Mouse (Mus musculus) heart, embryonic 12.5 days (tissue): ENCODE data around the gene Hoxa5. TPM values are rescaled to one million over a fixed set of nuclear protein-coding genes. Genes with fewer than 3 reads are reported as not detected.

ENCODE experiments used
- ATAC-seq: fragments of 200-750 bp; cut with Nextera tagmentation; 2 replicates; pipeline ENCODE4 v1.8.0; 2017; ENCODE audit warnings: moderate TSS enrichment, moderate library complexity; ENCODE audit not compliant: insufficient number of reproducible peaks, low FRiP score
- H3K27ac ChIP-seq: fragments of 300-500 bp; sonication (generic); 2 replicates; pipeline ENCODE4 v1.5.1; 2016; ENCODE audit warnings: mild to moderate bottlenecking, moderate library complexity; ENCODE audit not compliant: poor library complexity, severe bottlenecking
- H3K27me3 ChIP-seq: fragments of 300-500 bp; sonication (generic); replicated peaks from 2 replicates; pipeline ENCODE4 v1.6.1; 2016; ENCODE audit warnings: mild to moderate bottlenecking, moderate library complexity
- H3K36me3 ChIP-seq: fragments of 300-500 bp; sonication (generic); 2 replicates; pipeline ENCODE4 v1.6.1; 2016; ENCODE audit warnings: mild to moderate bottlenecking, moderate library complexity
- H3K4me1 ChIP-seq: fragments of 300-500 bp; sonication (generic); replicated peaks from 2 replicates; pipeline ENCODE4 v1.6.1; 2016; ENCODE audit warnings: mild to moderate bottlenecking
- H3K4me2 ChIP-seq: fragments of 300-500 bp; sonication (generic); 2 replicates; pipeline ENCODE4 v1.6.1; 2016; ENCODE audit warnings: mild to moderate bottlenecking, moderate library complexity
- H3K4me3 ChIP-seq: fragments of 300-500 bp; sonication (generic); 2 replicates; pipeline ENCODE4 v1.5.1; 2016; ENCODE audit warnings: mild to moderate bottlenecking
- H3K9ac ChIP-seq: fragments of 300-500 bp; sonication (generic); 2 replicates; pipeline ENCODE4 v1.6.1; 2016; ENCODE audit warnings: mild to moderate bottlenecking, moderate library complexity
- H3K9me3 ChIP-seq: fragments of 300-500 bp; sonication (generic); replicated peaks from 2 replicates; pipeline ENCODE4 v1.6.1; 2016; ENCODE audit warnings: mild to moderate bottlenecking, moderate library complexity
- WGBS: fragments of 180-500 bp; shearing (Covaris S2); methylation state at CpG from one replicate; pipeline ENCODE4 v1.1.7; 2016; 5-methylcytosine and 5-hydroxymethylcytosine counted together
- polyA plus RNA-seq: library from polyadenylated mRNA; unstranded; fragments of >200 nt; fragmentation: Nextera tagmentation; extraction: Ambion mirVana; gene quantifications from 2 replicates; pipeline ENCODE4 v1.2.1, GENCODE M21; 2016

Hoxa5 gene
- polyA plus RNA-seq, 1 experiment from 2014 or later, result 0.96 TPM

- 0 out of 2 replicates have a peak, but pooled peaks cover 8% of the 10 kb centered on the region for H3K4me1 ChIP-seq
- no peaks in the 10 kb centered on the region for H3K36me3 ChIP-seq
- 4% methylated on average over 3 of the region's 3 CpGs for WGBS
- H3K9ac ChIP-seq, result no peak overlapping the region
- no peaks in the 10 kb centered on the region for H3K9me3 ChIP-seq
- no peak overlapping the region for H3K4me2 ChIP-seq
- no peak for ATAC-seq
- peaks cover 96% of the 10 kb centered on the region for H3K27me3 ChIP-seq
- no peak overlapping the region for H3K4me3 ChIP-seq
- H3K27ac ChIP-seq, result no peak overlapping the region
Observed at GRCm38 (mm10) chr6:52246916-52247315, 42.5 kb upstream of the Hoxa5 start.

- H3K4me3 ChIP-seq, result no peak overlapping the region
Observed at GRCm38 (mm10) chr6:52246403-52246803, 42.0 kb upstream of the Hoxa5 start.

GRCm38 (mm10) chr6:52245757-52246142 is 41.4 kb upstream of the Hoxa5 start, which contains the start of gene Hoxa11:
Gene Hoxa11 (minus strand): TSS chr6:52245810.
- ATAC-seq, result no peak
- Histone ChIP-seq H3K4me3 (peak within 1 kb of the TSS; percentile 16), H3K4me1 (0 out of 2 replicates have a peak, but pooled peaks cover 8% of the 10 kb centered on the region), H3K27ac (no peak within 1 kb of the TSS), H3K4me2 (peak within 1 kb of the TSS; percentile 42), H3K9me3 (no peaks in the 10 kb centered on the region), H3K9ac (no peak within 1 kb of the TSS), H3K36me3 (no peaks in the 10 kb centered on the region), H3K27me3 (peaks cover 96% of the 10 kb centered on the region)
- under 1% methylated on average over 20 of the region's 20 CpGs for WGBS

More at GRCm38 (mm10) chr6:52246403-52246803, 42.0 kb upstream of the Hoxa5 start:
- H3K27ac ChIP-seq, result no peak overlapping the region
- 0 out of 2 replicates have a peak, but pooled peaks cover 8% of the 10 kb centered on the region for H3K4me1 ChIP-seq
- peaks cover 96% of the 10 kb centered on the region for H3K27me3 ChIP-seq
- no peak for ATAC-seq
- no peaks in the 10 kb centered on the region for H3K36me3 ChIP-seq
- no peak overlapping the region for H3K9ac ChIP-seq
- H3K9me3 ChIP-seq, result no peaks in the 10 kb centered on the region
- H3K4me2 ChIP-seq, result no peak overlapping the region
- WGBS, result under 1% methylated on average over 26 of the region's 26 CpGs

GRCm38 (mm10) chr6:52245040-52245756 is 40.8 kb upstream of the Hoxa5 start:
- Histone ChIP-seq H3K9me3 (no peaks in the 10 kb centered on the region), H3K4me1 (0 out of 2 replicates have a peak, but pooled peaks cover 8% of the 10 kb centered on the region), H3K4me3 (peak overlapping the region; percentile 16), H3K4me2 (peak overlapping the region; percentile 42), H3K36me3 (no peaks in the 10 kb centered on the region), H3K27me3 (peaks cover 95% of the 10 kb centered on the region), H3K27ac (no peak overlapping the region), H3K9ac (no peak overlapping the region)
- no peak for ATAC-seq
- WGBS, result under 1% methylated on average over 66 of the region's 71 CpGs

- H3K27ac ChIP-seq, result no peak overlapping the region
- peak overlapping the region; percentile 16 for H3K4me3 ChIP-seq
- WGBS, result 1% methylated on average over 23 of the region's 23 CpGs
- 0 out of 2 replicates have a peak, but pooled peaks cover 8% of the 10 kb centered on the region for H3K4me1 ChIP-seq
- H3K27me3 ChIP-seq, result peaks cover 95% of the 10 kb centered on the region
- peak overlapping the region; percentile 42 for H3K4me2 ChIP-seq
- no peak overlapping the region for H3K9ac ChIP-seq
- no peaks in the 10 kb centered on the region for H3K36me3 ChIP-seq
- H3K9me3 ChIP-seq, result no peaks in the 10 kb centered on the region
- ATAC-seq, result no peak
Observed at GRCm38 (mm10) chr6:52244471-52245039, 40.2 kb upstream of the Hoxa5 start.

GRCm38 (mm10) chr6:52243681-52244121 is 39.3 kb upstream of the Hoxa5 start:
- no peak for ATAC-seq
- no peaks in the 10 kb centered on the region for H3K9me3 ChIP-seq
- no peaks in the 10 kb centered on the region for H3K36me3 ChIP-seq
- H3K4me1 ChIP-seq, result 0 out of 2 replicates have a peak, but pooled peaks cover 8% of the 10 kb centered on the region
- no peak overlapping the region for H3K27ac ChIP-seq
- H3K27me3 ChIP-seq, result peaks cover 91% of the 10 kb centered on the region
- H3K4me2 ChIP-seq, result no peak overlapping the region
- no peak overlapping the region for H3K4me3 ChIP-seq
- H3K9ac ChIP-seq, result no peak overlapping the region
- WGBS, result 3% methylated on average over 12 of the region's 12 CpGs

- H3K36me3 ChIP-seq, result no peaks in the 10 kb centered on the region
- no peak for ATAC-seq
- H3K4me1 ChIP-seq, result 0 out of 2 replicates have a peak, but pooled peaks cover 8% of the 10 kb centered on the region
- H3K4me3 ChIP-seq, result no peak overlapping the region
- no peak overlapping the region for H3K27ac ChIP-seq
- no peak overlapping the region for H3K9ac ChIP-seq
- peaks cover 88% of the 10 kb centered on the region for H3K27me3 ChIP-seq
- H3K4me2 ChIP-seq, result no peak overlapping the region
- WGBS, result 4% methylated on average over 4 of the region's 4 CpGs
- H3K9me3 ChIP-seq, result no peaks in the 10 kb centered on the region
Observed at GRCm38 (mm10) chr6:52242801-52243332, 38.5 kb upstream of the Hoxa5 start.

GRCm38 (mm10) chr6:52241001-52241621 is 36.7 kb upstream of the Hoxa5 start:
- Histone ChIP-seq H3K36me3 (no peaks in the 10 kb centered on the region), H3K4me1 (0 out of 2 replicates have a peak, but pooled peaks cover 6% of the 10 kb centered on the region), H3K9ac (no peak overlapping the region), H3K4me2 (no peak overlapping the region), H3K4me3 (no peak overlapping the region), H3K9me3 (no peaks in the 10 kb centered on the region), H3K27ac (no peak overlapping the region), H3K27me3 (peaks cover 90% of the 10 kb centered on the region)
- WGBS, result 2% methylated on average over 9 of the region's 9 CpGs
- no peak for ATAC-seq

- peak within 1 kb of the TSS; percentile 48 for H3K4me2 ChIP-seq
- ATAC-seq, result no peak
- H3K9me3 ChIP-seq, result no peaks in the 10 kb centered on the region
- peak within 1 kb of the TSS; percentile 26 for H3K4me3 ChIP-seq
- peaks cover 90% of the 10 kb centered on the region for H3K27me3 ChIP-seq
- 2% methylated on average over 35 of the region's 35 CpGs for WGBS
- H3K27ac ChIP-seq, result no peak within 1 kb of the TSS
- 0 out of 2 replicates have a peak, but pooled peaks cover 6% of the 10 kb centered on the region for H3K4me1 ChIP-seq
- no peaks in the 10 kb centered on the region for H3K36me3 ChIP-seq
- H3K9ac ChIP-seq, result no peak within 1 kb of the TSS
Observed at GRCm38 (mm10) chr6:52240389-52241000, 36.1 kb upstream of the Hoxa5 start, which contains the start of gene Hoxa10. Gene Hoxa10 (minus strand): TSS chr6:52240854.

- Histone ChIP-seq H3K27me3 (peaks cover 90% of the 10 kb centered on the region), H3K36me3 (no peaks in the 10 kb centered on the region), H3K4me3 (peak overlapping the region; percentile 26), H3K4me1 (0 out of 2 replicates have a peak, but pooled peaks cover under 1% of the 10 kb centered on the region), H3K27ac (no peak overlapping the region), H3K9ac (no peak overlapping the region), H3K4me2 (peak overlapping the region; percentile 48), H3K9me3 (no peaks in the 10 kb centered on the region)
- WGBS, result 1% methylated on average over 30 of the region's 30 CpGs
- no peak for ATAC-seq
Observed at GRCm38 (mm10) chr6:52239625-52240388, 35.4 kb upstream of the Hoxa5 start.
